Mouse (Mus musculus): ENCODE data around the gene Dcpp1. TPM values are rescaled to one million over a fixed set of nuclear protein-coding genes. Genes with fewer than 3 reads are reported as not detected.

The Dcpp1 gene
- total RNA-seq, 2 experiments from 2014 or later, result not detected

- DNase-seq, result no peak
Measured at GRCm38 (mm10) chr17:23931157-23931556, 50.5 kb downstream of the Dcpp1 start.

Other genes with a start within 250 kb of the Dcpp1 start
- gene Mmp25, start 235.6 kb upstream of the Dcpp1 start, total RNA-seq (2021), result under 1 TPM; 0.10 to 0.30 TPM
- gene Bicdl2, start 220.4 kb upstream of the Dcpp1 start, total RNA-seq (2021), result not detected
- gene Hcfc1r1, start 207.3 kb upstream of the Dcpp1 start, total RNA-seq (2021), result 100 to 1,000 TPM; 122 to 124 TPM
- 1 to 10 TPM; 7.2 to 9.7 TPM for gene Thoc6, start 207.0 kb upstream of the Dcpp1 start, total RNA-seq (2021)
- 1 to 10 TPM; 4.8 to 6.3 TPM for gene Tnfrsf12a, start 203.4 kb upstream of the Dcpp1 start, total RNA-seq (2021)
- not detected for gene Cldn6, start 201.6 kb upstream of the Dcpp1 start, total RNA-seq (2021)
- under 1 TPM; 0.22 to 0.35 TPM for gene Cldn9, start 196.8 kb upstream of the Dcpp1 start, total RNA-seq (2021)
- not detected for gene 1520401A03Rik, start 158.1 kb upstream of the Dcpp1 start, total RNA-seq (2021)
- 1 to 10 TPM; 1.7 to 3.0 TPM for gene Pkmyt1, start 154.5 kb upstream of the Dcpp1 start, total RNA-seq (2021)
- gene Paqr4, start 140.0 kb upstream of the Dcpp1 start, total RNA-seq (2021), result 10 to 100 TPM; 50.8 to 55.4 TPM
- under 1 TPM; 0.35 to 0.42 TPM for gene Kremen2, start 135.0 kb upstream of the Dcpp1 start, total RNA-seq (2021)
- gene Flywch1, start 109.3 kb upstream of the Dcpp1 start, total RNA-seq (2021), result 100 to 1,000 TPM; 297 to 300 TPM
- gene Flywch2, start 94.8 kb upstream of the Dcpp1 start, total RNA-seq (2021), result 10 to 100 TPM in 1 of 2 experiments, 1 to 10 TPM in 1; 9.9 to 11.7 TPM
- 100 to 1,000 TPM; 563 to 606 TPM for gene Srrm2, start 90.3 kb upstream of the Dcpp1 start, total RNA-seq (2021)
- gene Elob, start 51.7 kb upstream of the Dcpp1 start, total RNA-seq (2021), result 100 to 1,000 TPM; 356 to 383 TPM
- gene Prss33, start 44.8 kb upstream of the Dcpp1 start, total RNA-seq (2021), result not detected
- not detected for gene Prss32, start 37.0 kb upstream of the Dcpp1 start, total RNA-seq (2021)
- gene Prss41, start 36.7 kb upstream of the Dcpp1 start, total RNA-seq (2021), result 1 to 10 TPM; 2.0 to 2.1 TPM
- not detected for gene Prss21, start 12.8 kb upstream of the Dcpp1 start, total RNA-seq (2021)
- not detected for gene Dcpp2, start within 50 bp of the Dcpp1 start, total RNA-seq (2021)
- gene Dcpp3, start 36.6 kb downstream of the Dcpp1 start, total RNA-seq (2021), result not detected
- gene Sbp, start 60.8 kb downstream of the Dcpp1 start, total RNA-seq (2021), result not detected
- not detected for gene Sbpl, start 74.4 kb downstream of the Dcpp1 start, total RNA-seq (2021)
- gene Prss30, start 99.7 kb downstream of the Dcpp1 start, total RNA-seq (2021), result not detected
- not detected for gene Prss22, start 117.2 kb downstream of the Dcpp1 start, total RNA-seq (2021)
- not detected for gene Prss27, start 157.3 kb downstream of the Dcpp1 start, total RNA-seq (2021)
- gene Kctd5, start 192.6 kb downstream of the Dcpp1 start, total RNA-seq (2021), result 10 to 100 TPM; 28.5 to 30.1 TPM